Mouse (Mus musculus) CH12.LX (cell line): ENCODE data around the gene Dpm2.
A peak's percentile ranks its signal among the peaks of the same experiment; 100 is the strongest.

Source experiments
- CTCF ChIP-seq, 2 experiments: IDR thresholded peaks in 1 of 2; conservative IDR thresholded peaks in 1 of 2; 2 replicates each; pipeline ENCODE4 v1.5.1; 2011 to 2012; ENCODE audit warnings: low read depth in 2 of 2, low read length in 2 of 2, improper control_type of control experiment in 1 of 2, inconsistent platforms in 1 of 2, mild to moderate bottlenecking in 1 of 2, moderate library complexity in 1 of 2
- MYC ChIP-seq: IDR thresholded peaks from 2 replicates; pipeline ENCODE4 v1.6.1; 2011; ENCODE audit warnings: low read depth, mild to moderate bottlenecking, improper control_type of control experiment, low read length
- POLR2AphosphoS2 ChIP-seq: IDR thresholded peaks from 2 replicates; pipeline ENCODE4 v1.6.1; 2011; ENCODE audit warnings: low read depth, low read length, improper control_type of control experiment

DNA sequence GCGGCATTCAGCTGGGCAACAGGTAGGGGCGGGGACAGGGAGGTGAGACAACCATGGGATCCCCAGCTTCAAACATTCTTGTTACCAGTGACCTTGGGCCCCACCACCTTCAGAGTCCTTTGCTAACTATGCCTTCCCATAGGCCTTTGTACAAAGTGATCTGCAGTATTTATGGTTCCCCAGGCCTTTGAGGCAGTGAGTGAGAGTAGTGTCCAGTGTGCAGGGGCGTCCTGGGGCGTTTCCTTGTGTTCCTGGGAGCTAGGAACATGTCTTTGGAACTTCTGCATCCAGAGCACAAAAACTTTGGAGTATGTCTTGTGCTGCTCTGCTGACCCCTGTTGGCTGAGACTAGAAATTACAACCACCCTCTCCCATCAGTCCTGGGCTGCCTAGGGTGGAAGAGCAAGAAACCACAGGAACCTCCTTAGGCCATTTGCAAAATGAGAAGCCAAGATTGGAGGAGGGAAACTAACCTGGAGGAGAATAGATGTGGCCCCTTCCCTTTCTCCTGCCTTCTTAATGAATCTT, 4.1 kb upstream of the Dpm2 start:
- TF ChIP-seq POLR2AphosphoS2 (no peak), MYC (no peak), CTCF (conservative IDR thresholded peaks at IDR 0.05 in 1 of 2, IDR thresholded peaks at IDR 0.05 in 1 of 2; ENCODE audit: low read depth in 2 of 2, low read length in 2 of 2) (peak; percentile 90 to 97)
